Mouse (Mus musculus) liver, adult 2 months (tissue): ENCODE data around the gene Crtac1.

ENCODE experiments used
- CTCF ChIP-seq: fragments of 200-500 bp; IDR thresholded peaks from 2 replicates; pipeline ENCODE4 v1.5.1; 2011; ENCODE audit warnings: low read depth, low read length, control low read depth
- POLR2A ChIP-seq: fragments of 200-500 bp; IDR thresholded peaks from 2 replicates; pipeline ENCODE4 v1.6.1; 2011; ENCODE audit warnings: low read length, control low read depth; ENCODE audit not compliant: insufficient read depth; ENCODE audit errors: extremely low read depth

GRCm38 (mm10) chr19:42430981-42431380 lies 602 bp downstream of the Crtac1 start:
- TF ChIP-seq CTCF (no peak), POLR2A (no peak)
